Mouse (Mus musculus) lung, postnatal 25 days (tissue): ENCODE measurements at regions not wholly inside any gene's neighbourhood (a gene's known extent, or its start where the extent isn't known, plus 50 kb on each side); places are given as distances from the start of the nearest gene placed in this dataset.
"Not testable (repeated sequence)": the region's sequence is repeated elsewhere in the genome, so short reads cannot be mapped to it uniquely, and the experiment has no call there.

ENCODE experiments used
- DNase-seq: peaks from one replicate; pipeline ENCODE4 v3.0.0; 2022; ENCODE audit warnings: low spot score

- not testable (repeated sequence) for DNase-seq
Observed at GRCm38 (mm10) chr11:45424066-45424465, 427.8 kb upstream of the Clint1 start.

DNA sequence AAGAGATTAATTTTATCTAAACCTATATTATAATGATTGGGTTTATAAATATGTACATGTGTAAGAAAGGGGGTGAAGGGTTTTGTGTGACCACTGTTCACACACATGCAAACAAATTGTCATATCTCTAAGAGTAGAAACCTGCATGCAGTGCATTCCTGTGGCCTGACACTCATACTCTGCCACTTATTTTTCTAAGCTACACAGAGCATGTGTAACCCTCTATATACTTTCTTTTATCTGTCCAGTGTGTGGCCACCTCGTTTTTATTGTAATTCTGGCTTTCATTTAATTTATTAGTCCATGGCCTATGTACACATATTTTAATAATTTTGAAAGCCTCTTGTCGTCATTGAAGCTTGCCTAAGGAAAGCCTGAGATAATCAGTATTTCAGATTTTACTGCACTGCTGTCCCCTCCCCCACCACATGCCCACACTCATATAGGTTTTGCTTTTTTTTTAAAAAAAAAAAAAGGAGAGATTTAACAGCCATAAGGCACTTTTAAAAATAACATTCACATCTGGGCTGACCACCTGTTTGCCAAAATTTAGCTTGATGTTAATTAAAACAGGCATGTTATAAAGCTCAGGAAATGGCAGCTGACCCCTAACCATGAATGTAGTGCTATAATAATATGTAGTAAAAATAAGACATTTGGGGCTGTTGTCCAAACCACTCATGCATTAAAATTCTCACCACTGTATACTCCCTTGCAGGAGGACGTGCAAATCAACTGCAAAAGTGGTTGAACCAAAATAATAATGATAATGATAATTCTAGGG is 410.7 kb upstream of the Clint1 start:
- DNase-seq, result no peak

DNA sequence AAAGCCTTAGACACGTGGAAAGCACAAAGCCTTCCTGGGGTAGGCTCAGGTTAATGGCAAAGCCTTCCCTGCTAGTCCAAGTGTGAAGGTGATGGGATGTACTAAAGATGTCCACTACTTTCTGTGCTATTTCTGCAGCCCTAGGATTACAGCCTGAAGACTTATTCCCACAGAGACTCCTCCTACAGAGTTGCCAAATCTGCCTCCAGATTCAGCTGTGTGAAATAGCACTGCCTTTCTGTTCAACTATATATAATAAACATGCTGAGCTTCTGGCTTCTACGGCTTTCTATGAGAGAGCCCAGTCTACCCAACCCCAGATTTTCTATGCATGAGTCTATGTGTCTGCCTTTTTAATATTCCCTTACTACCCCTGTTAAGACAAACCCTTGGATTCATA is 405.3 kb upstream of the Clint1 start:
- DNase-seq, result no peak

DNA sequence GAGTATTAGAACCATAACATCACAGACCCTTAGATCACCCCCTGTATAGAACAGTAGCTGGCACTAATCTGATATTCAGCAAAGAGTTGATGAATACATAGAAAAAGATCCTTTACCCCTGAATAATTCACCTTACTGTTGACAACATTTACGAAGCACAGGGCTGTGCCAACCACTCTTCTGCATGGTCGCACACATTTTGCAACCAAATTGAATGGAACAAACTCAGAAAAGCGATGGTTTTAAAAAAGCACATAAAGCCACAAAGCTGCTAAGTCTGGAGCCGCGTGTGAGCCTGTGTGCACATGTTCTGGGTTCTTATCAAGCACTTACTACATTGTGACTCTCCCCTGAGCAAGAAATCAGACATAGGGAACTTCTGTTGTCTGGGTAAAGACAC is 397.6 kb upstream of the Clint1 start:
- DNase-seq, result no peak

- no peak for DNase-seq
Observed at GRCm38 (mm10) chr11:45454933-45455332, 396.9 kb upstream of the Clint1 start.

- no peak for DNase-seq
Observed at GRCm38 (mm10) chr11:45456724-45457123, 395.1 kb upstream of the Clint1 start.

DNA sequence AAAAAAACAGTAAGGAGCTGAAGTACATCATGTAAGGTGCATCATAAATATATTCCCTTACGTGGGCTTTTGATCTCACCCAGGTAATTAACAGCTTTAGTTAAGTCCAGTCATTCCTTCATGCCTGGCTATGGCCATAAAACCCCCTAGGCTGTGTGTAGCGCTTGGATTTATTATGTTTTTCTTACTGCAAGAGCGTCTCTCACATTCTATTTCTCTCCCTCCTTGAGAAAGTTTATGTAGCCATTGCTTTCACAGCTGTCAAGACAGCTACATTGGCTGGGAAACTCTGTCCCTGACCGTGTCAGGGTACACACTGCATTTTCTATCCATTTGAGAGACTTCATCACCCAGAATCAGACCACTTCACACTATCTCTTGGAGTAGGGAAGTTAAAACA is 394.3 kb upstream of the Clint1 start:
- no peak for DNase-seq

GRCm38 (mm10) chr11:45460000-45460792 is 391.7 kb upstream of the Clint1 start:
- no peak for DNase-seq

- DNase-seq, result no peak
Observed at GRCm38 (mm10) chr11:45464501-45464900, 387.4 kb upstream of the Clint1 start.

GRCm38 (mm10) chr11:45466350-45466749 is 385.5 kb upstream of the Clint1 start:
- no peak for DNase-seq

DNA sequence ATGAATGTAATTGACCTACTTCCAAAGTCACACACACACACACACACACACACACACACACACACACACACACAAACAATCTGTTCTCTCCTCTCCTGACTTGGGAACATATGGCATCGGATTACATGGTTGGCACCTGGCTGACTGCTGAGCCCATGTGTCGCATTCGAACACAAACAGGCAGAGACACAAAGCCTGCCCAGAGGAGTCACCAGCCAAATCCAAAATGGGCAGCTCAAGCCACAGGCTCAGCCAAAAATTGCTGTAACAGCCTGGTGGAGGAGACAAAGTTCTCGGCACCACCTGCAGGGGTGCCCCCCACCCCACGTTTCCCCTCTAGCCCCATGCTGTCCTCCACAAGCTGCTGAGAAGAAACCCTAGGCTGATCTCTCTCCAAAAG is 379.7 kb upstream of the Clint1 start:
- no peak for DNase-seq

DNA sequence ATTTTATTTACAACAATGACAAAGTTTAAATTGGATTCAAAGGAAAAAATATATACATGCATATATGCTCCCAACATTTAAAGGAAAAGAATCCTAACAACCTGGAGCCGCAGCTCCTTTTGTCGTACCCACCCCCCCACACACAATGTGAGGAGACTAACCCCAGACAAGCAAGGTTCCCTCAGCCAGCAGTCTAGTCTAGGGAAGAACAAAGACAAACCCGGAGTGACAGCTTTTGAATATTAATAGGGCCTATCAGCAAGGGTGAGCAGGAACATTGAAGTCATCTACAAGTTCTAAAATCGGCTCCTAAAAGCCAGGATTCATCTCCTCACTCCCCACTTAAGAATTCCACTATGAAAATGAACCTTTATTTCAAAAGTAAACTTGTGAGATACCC is 374.9 kb upstream of the Clint1 start:
- no peak for DNase-seq

- DNase-seq, result no peak
Observed at GRCm38 (mm10) chr11:45485950-45486349, 365.9 kb upstream of the Clint1 start.

GRCm38 (mm10) chr11:45491021-45491967 is 360.6 kb upstream of the Clint1 start:
- DNase-seq, result no peak

- DNase-seq, result no peak
Observed at GRCm38 (mm10) chr11:45495246-45495645, 356.6 kb upstream of the Clint1 start.

DNA sequence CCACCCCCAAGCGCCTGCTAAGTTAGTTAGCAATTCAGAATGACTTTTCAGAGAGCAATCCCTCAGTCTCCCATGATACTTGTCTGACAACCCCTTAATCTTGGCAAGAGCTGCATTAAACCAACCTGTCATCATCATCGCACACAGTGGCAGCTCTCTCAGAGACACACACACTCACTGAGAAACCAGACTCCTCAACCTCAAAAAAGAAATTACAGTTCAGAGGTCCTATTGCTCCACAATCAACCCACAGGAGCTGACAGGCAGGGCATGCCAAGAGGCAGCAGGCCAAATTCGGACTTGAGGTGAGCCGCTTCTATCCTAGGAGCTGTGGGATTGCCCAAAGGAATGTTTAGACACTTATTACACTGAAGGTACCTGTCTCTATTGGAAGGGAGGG is 343.3 kb upstream of the Clint1 start:
- no peak for DNase-seq

- no peak for DNase-seq
Observed at GRCm38 (mm10) chr11:45509278-45509677, 342.6 kb upstream of the Clint1 start.

GRCm38 (mm10) chr11:45514415-45515271 is 337.2 kb upstream of the Clint1 start:
- no peak for DNase-seq

- DNase-seq, result peak; percentile 37
Observed at GRCm38 (mm10) chr11:45524720-45525119, 327.1 kb upstream of the Clint1 start.

GRCm38 (mm10) chr11:45531044-45531626 is 320.7 kb upstream of the Clint1 start:
- no peak for DNase-seq
